Mouse (Mus musculus) naive thymus-derived CD4-positive, alpha-beta T cell, adult 2 months (primary cell): Measurements from ENCODE around the gene Ttc22.

Experiments
- DNase-seq: peaks from one replicate; pipeline ENCODE4 v3.0.0-alpha.2; 2011; ENCODE audit warnings: low read depth

The Ttc22 gene

DNA sequence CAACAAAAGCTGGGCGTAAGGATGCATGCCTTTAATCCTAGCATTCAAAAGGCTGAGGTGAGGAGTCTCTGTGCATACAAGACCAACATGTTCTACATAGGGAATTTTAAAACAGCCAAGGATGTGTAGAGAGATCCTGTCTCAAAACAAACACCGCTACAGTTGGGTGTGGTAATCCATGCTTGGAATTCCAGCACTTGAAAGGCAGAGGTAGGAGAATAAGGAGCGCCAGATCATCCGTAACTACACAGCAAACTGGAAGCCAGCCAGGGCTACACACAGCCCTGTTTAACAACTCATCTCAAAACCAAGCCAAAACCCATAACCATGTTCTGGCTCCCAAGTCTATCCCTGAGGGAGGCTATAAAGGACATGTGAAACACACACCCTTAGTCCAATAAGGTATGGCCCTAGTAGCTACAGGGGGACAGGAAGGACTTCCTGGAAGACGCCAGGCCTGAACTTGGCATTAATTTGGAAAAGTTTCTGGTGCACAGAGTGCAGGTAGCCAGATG lies 41.8 kb downstream of the Ttc22 start:
- no peak for DNase-seq

DNA sequence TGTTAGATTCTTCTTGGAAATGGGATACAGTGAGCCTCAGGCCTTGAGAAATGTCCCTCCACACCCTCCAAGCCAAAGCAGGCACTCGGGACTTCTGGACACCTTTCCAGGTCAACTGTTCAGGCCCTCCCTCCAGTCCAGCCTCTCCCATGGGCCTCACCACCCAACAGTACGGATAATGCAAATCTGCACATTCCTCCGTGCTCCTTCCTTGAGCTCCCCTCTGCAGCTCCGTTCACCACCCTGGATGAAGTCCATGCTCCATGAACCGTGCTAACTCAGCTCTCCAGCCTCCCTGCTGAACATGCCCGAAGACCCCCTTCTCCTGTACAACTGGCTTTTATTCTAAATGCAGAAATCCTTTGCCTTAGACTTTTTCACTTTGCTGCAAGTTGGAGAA lies 42.5 kb downstream of the Ttc22 start:
- no peak for DNase-seq

GRCm38 (mm10) chr4:106665269-106665668 lies 43.0 kb downstream of the Ttc22 start:
- no peak for DNase-seq

DNA sequence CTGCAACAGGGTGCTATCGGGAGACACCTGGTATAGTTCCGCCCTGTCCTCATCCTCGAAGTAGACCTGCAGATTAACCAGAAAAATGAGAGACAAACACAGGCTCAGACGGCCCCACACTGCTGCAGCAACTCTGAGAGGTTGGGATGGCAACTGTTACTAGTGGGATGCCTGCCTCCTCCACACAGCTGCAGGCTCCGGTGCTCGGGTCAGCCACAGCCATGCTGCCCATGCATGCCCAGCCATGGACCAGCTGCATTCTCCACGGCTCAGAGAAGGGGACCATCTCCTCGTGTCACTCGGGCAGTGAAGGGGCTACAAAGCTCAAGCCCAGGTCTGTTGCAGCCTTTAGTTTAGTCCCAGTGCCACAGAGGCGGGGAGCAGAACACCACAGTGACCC lies 43.4 kb downstream of the Ttc22 start:
- no peak for DNase-seq

- DNase-seq: no peak
These were observed 44.3 kb downstream of the Ttc22 start for GRCm38 (mm10) chr4:106666546-106666945.

DNA sequence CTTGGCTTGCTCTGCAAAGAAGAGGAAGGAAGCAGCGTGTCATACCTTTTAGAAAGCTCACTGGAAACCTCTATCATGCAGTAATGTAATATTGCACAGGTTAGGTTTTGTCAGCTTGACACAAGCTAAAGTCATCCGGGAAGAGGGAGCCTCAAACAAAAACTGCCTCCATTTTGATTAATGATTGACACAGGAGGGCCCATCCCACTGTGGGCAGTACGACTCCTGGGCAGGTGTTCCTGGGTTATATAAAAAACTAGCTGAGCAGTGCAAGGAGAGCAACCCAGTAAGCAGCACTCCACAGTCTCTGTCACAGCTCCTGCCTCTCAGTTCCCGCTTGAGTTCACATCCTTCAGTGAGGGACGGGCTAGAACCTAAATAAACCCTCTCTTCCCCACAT lies 54.5 kb downstream of the Ttc22 start:
- no peak for DNase-seq

DNA sequence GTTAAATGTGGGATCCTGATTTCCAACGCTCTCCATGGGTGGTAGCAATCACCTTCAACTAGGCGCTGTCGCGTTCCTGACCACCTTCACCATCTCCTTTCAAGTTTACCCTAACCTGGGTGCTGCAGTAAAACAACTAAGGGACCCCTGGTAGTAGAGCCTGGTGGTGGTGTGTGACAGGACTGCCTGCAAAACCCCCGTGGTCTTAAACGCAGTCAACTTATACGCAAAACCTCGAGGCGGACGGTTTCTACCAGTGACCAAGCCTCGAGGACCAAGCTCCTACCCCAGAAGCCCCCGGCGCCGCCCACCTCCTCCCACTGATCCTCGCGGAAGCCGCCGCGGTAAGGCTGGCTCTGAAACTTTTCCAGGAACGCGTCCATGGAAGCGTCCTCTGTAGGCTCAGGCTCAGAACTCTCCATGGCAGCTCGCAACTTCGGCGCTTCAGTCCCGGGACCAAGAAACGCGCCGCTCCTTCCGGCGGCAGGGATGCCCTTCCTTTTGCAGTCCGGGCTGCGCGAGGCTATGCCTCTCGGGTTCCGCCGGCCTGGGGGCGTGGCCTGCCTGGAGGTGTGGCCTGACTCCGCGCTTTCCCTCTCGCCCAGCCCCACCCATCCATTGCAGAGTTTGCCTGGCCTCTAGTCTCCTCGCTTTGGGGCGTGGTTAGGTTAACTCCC lies 56.3 kb downstream of the Ttc22 start, which contains the start of gene Ttc4:
TSS of gene Ttc4 (minus strand) at position 503 of the 677 bp plus-strand sequence.
- DNase-seq: peak; percentile 97

DNA sequence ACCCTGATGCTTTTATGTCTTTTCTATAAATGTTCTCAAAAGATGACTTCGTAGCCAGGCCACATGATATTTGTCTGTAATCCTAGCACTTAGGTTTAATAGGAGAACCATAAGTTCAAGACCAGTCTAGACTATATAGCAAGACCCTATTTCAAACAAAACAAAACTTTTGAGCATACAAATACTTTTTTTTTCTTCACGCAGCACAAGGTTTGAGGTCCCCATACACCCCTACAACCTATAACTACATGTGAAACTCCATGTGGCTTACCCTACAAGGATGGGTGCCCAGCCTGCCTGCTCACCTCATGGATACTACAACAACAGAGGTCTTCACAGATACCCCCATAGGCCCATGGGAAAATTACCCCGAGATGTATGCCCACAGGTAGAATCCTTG lies 56.9 kb downstream of the Ttc22 start:
- DNase-seq: no peak

DNA sequence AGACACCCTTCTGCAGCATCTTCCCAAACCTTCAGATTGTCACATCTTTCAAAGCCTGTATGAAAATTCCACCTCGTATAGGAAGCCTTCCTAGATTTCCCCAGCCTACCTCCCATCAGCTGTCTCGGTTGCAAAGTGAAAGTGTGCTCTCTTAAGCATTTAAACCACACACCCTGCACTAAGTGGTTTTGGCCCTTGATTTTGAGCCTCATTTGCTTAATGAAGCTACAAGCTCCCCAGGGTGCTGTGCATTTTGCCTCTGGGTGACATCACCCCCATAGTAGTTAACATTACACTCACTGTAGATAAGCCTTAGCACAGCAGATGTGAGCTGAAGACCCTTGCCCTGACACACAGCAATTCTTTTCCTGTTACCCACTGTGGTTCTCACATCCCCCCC lies 58.7 kb downstream of the Ttc22 start:
- no peak for DNase-seq

GRCm38 (mm10) chr4:106688636-106689296 lies 66.5 kb downstream of the Ttc22 start:
- no peak for DNase-seq
